Mouse (Mus musculus) E14TG2a.4 (cell line): ENCODE data around the gene Ptprcap.

Experiments
- CTCF ChIP-seq: conservative IDR thresholded peaks from 2 replicates; pipeline ENCODE4 v1.5.1; 2014; ENCODE audit warnings: low read length
- NANOG ChIP-seq: IDR thresholded peaks from 2 replicates; pipeline ENCODE4 v1.6.1; 2014; ENCODE audit warnings: borderline replicate concordance, low read length, mixed read lengths

- no peak for TF ChIP-seq CTCF
- no peak for TF ChIP-seq NANOG
Observed at GRCm38 (mm10) chr19:4126759-4127495, 26.5 kb upstream of the Ptprcap start.
